Mouse (Mus musculus) heart, adult 2 months (tissue): ENCODE measurements around the gene 1700016D06Rik.

ENCODE experiments used
- CTCF ChIP-seq: fragments of 200-600 bp; IDR thresholded peaks from 2 replicates; pipeline ENCODE4 v1.8.1; 2022; ENCODE audit warnings: antibody characterized with exemption, mild to moderate bottlenecking, moderate library complexity
- EP300 ChIP-seq: fragments of 200-500 bp; IDR thresholded peaks from 2 replicates; pipeline ENCODE4 v1.6.1; 2011; ENCODE audit warnings: low read depth, low read length, control low read depth; ENCODE audit not compliant: insufficient read depth
- POLR2A ChIP-seq: fragments of 200-500 bp; IDR thresholded peaks from 2 replicates; pipeline ENCODE4 v1.6.1; 2011; ENCODE audit warnings: mild to moderate bottlenecking, low read depth, low read length, control low read depth; ENCODE audit not compliant: insufficient read depth

DNA sequence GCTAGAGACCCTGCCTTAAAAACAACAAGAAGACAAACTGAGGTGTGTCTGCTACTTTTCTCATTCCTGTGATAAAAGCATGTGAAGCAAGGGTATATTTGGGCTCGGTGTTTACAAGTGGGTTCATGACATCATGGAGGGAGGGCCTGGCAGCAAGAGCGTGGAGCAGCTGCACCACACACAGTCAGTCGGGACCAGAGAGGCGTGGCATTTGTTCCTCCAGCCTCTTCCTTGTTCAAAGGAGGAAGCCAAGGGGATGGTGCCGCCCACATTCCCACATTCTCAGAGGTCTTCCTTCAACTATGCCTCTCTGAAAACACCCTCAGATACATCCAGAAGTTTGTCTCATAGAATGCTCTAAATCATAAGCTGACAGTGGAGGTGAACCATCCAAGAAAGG, 2.9 kb upstream of the 1700016D06Rik start:
- TF ChIP-seq CTCF (no peak), EP300 (no peak), POLR2A (no peak)
